Mouse (Mus musculus) heart, embryonic 13.5 days (tissue): Measurements from ENCODE around the gene Olfr462. TPM values are rescaled to one million over a fixed set of nuclear protein-coding genes. Genes with fewer than 3 reads are reported as not detected.
A peak's percentile ranks its signal among the peaks of the same experiment; 100 is the strongest.

Experiments
- ATAC-seq: fragments of 200-750 bp; cut with Nextera tagmentation; 2 replicates; pipeline ENCODE4 v1.8.0; 2017; ENCODE audit warnings: moderate TSS enrichment; ENCODE audit not compliant: insufficient number of reproducible peaks, low FRiP score, low TSS enrichment; ENCODE audit errors: extremely low read depth
- H3K27ac ChIP-seq: fragments of 300-500 bp; sonication (generic); replicated peaks from 2 replicates; pipeline ENCODE4 v1.5.1; 2015; ENCODE audit warnings: moderate library complexity, mild to moderate bottlenecking, inconsistent platforms
- H3K27me3 ChIP-seq: fragments of 300-500 bp; sonication (generic); replicated peaks from 2 replicates; pipeline ENCODE4 v1.6.1; 2015; ENCODE audit warnings: mild to moderate bottlenecking, inconsistent platforms
- H3K36me3 ChIP-seq: fragments of 300-500 bp; sonication (generic); 2 replicates; pipeline ENCODE4 v1.6.1; 2015; ENCODE audit warnings: mild to moderate bottlenecking, inconsistent platforms
- H3K4me1 ChIP-seq: fragments of 300-500 bp; sonication (generic); 2 replicates; pipeline ENCODE4 v1.6.1; 2015; ENCODE audit warnings: inconsistent platforms
- H3K4me2 ChIP-seq: fragments of 300-500 bp; sonication (generic); 2 replicates; pipeline ENCODE4 v1.6.1; 2015; ENCODE audit warnings: inconsistent platforms, mild to moderate bottlenecking, moderate library complexity
- H3K4me3 ChIP-seq: fragments of 300-500 bp; sonication (generic); 2 replicates; pipeline ENCODE4 v1.5.1; 2015; ENCODE audit warnings: moderate library complexity, mild to moderate bottlenecking, inconsistent platforms
- H3K9ac ChIP-seq: fragments of 300-500 bp; sonication (generic); 2 replicates; pipeline ENCODE4 v1.6.1; 2015; ENCODE audit warnings: inconsistent platforms, mild to moderate bottlenecking, moderate library complexity
- H3K9me3 ChIP-seq: fragments of 300-500 bp; sonication (generic); 2 replicates; pipeline ENCODE4 v1.6.1; 2016; ENCODE audit warnings: inconsistent platforms
- WGBS: fragments of 180-500 bp; shearing (Covaris S2); methylation state at CpG from one replicate; pipeline ENCODE4 v1.1.7; 2015; ENCODE audit warnings: mixed read lengths; 5-methylcytosine and 5-hydroxymethylcytosine counted together
- polyA plus RNA-seq: library from polyadenylated mRNA; unstranded; fragments of >200 nt; fragmentation: Nextera tagmentation; extraction: Ambion mirVana; gene quantifications from 2 replicates; pipeline ENCODE4 v1.2.1, GENCODE M21; 2015

Olfr462 gene
- polyA plus RNA-seq, 1 experiment from 2014 or later, result not detected

- Histone ChIP-seq H3K9me3 (no peaks in the 10 kb centered on the region), H3K27me3 (peaks cover 3% of the 10 kb centered on the region; the same call in 1 of the 2 replicates), H3K9ac (no peak overlapping the region), H3K27ac (no peak overlapping the region), H3K4me1 (peaks cover 8% of the 10 kb centered on the region; the same call in 1 of the 2 replicates), H3K36me3 (no peaks in the 10 kb centered on the region), H3K4me2 (no peak overlapping the region), H3K4me3 (no peak overlapping the region)
- ATAC-seq, result no peak; the same call in 1 of the 2 replicates
- WGBS, result 61% methylated on average over 6 of the region's 6 CpGs
Observed at GRCm38 (mm10) chr11:87847884-87848283, 44.2 kb downstream of the Olfr462 start.

GRCm38 (mm10) chr11:87846968-87847600 is 45.0 kb downstream of the Olfr462 start:
- Histone ChIP-seq H3K36me3 (no peaks in the 10 kb centered on the region), H3K4me3 (no peak overlapping the region), H3K27me3 (peaks cover 3% of the 10 kb centered on the region; the same call in 1 of the 2 replicates), H3K4me2 (no peak overlapping the region), H3K9ac (no peak overlapping the region), H3K4me1 (0 out of 2 replicates have a peak, but pooled peaks cover 4% of the 10 kb centered on the region), H3K9me3 (no peaks in the 10 kb centered on the region), H3K27ac (no peak overlapping the region)
- WGBS, result 75% methylated on average over 12 of the region's 12 CpGs
- no peak for ATAC-seq

- Histone ChIP-seq H3K9ac (no peak overlapping the region), H3K4me1 (peaks cover 20% of the 10 kb centered on the region), H3K27me3 (peaks cover 3% of the 10 kb centered on the region; the same call in 1 of the 2 replicates), H3K4me3 (no peak overlapping the region), H3K27ac (no peak overlapping the region), H3K36me3 (no peaks in the 10 kb centered on the region), H3K9me3 (no peaks in the 10 kb centered on the region), H3K4me2 (no peak overlapping the region)
- 63% methylated on average over 3 of the region's 3 CpGs for WGBS
- no peak for ATAC-seq
Observed at GRCm38 (mm10) chr11:87841436-87841835, 50.6 kb downstream of the Olfr462 start.

GRCm38 (mm10) chr11:87840676-87841075 is 51.4 kb downstream of the Olfr462 start:
- peak; percentile 37; the same call in 1 of the 2 replicates for ATAC-seq
- 39% methylated on average over 8 of the region's 8 CpGs for WGBS

More at GRCm38 (mm10) chr11:87840676-87841075, 51.4 kb downstream of the Olfr462 start:
- Histone ChIP-seq H3K27ac (no peak overlapping the region), H3K36me3 (no peaks in the 10 kb centered on the region), H3K9ac (no peak overlapping the region), H3K27me3 (peaks cover 8% of the 10 kb centered on the region; the same call in 1 of the 2 replicates), H3K9me3 (no peaks in the 10 kb centered on the region), H3K4me1 (peaks cover 20% of the 10 kb centered on the region), H3K4me3 (no peak overlapping the region), H3K4me2 (peak overlapping the region; percentile 43)

Other genes with a start within 250 kb of the Olfr462 start
- 1.3 and 1.6 TPM in 2 replicates for gene Rnf43, start 229.5 kb downstream of the Olfr462 start, polyA plus RNA-seq
- gene Supt4a, start 154.7 kb downstream of the Olfr462 start, polyA plus RNA-seq, result 104 and 115 TPM in 2 replicates
- 0.47 and 0.51 TPM in 2 replicates for gene Tspoap1, start 131.7 kb downstream of the Olfr462 start, polyA plus RNA-seq
- 2.1 and 8.2 TPM in 2 replicates for gene Mpo, start 98.7 kb downstream of the Olfr462 start, polyA plus RNA-seq
- 0.08 TPM in 1 of 2 replicates, not detected in the other for gene Lpo, start 64.0 kb downstream of the Olfr462 start, polyA plus RNA-seq
- 7.0 and 8.3 TPM in 2 replicates for gene Mks1, start 39.1 kb downstream of the Olfr462 start, polyA plus RNA-seq
- gene Epx, start 16.7 kb downstream of the Olfr462 start, polyA plus RNA-seq, result 0.15 TPM in 2 replicates
- gene Olfr463, start 5.1 kb upstream of the Olfr462 start, polyA plus RNA-seq, result not detected in 2 replicates
- not detected in 2 replicates for gene Olfr464, start 28.7 kb upstream of the Olfr462 start, polyA plus RNA-seq
- gene Dynll2, start 95.3 kb upstream of the Olfr462 start, polyA plus RNA-seq, result 19.1 and 19.7 TPM in 2 replicates
- 170 and 175 TPM in 2 replicates for gene Srsf1, start 155.1 kb upstream of the Olfr462 start, polyA plus RNA-seq
- 21.9 and 22.1 TPM in 2 replicates for gene Vezf1, start 176.0 kb upstream of the Olfr462 start, polyA plus RNA-seq
- gene Cuedc1, start 205.8 kb upstream of the Olfr462 start, polyA plus RNA-seq, result 16.8 and 18.1 TPM in 2 replicates